Mouse (Mus musculus): Measurements from ENCODE around the gene Bglap2. TPM values are rescaled to one million over a fixed set of nuclear protein-coding genes. Genes with fewer than 3 reads are reported as not detected.
"Not testable (repeated sequence)": the region's sequence is repeated elsewhere in the genome, so short reads cannot be mapped to it uniquely, and the experiment has no call there.

The Bglap2 gene
- polyA plus RNA-seq, 1 experiment from 2014 or later = not detected

DNA sequence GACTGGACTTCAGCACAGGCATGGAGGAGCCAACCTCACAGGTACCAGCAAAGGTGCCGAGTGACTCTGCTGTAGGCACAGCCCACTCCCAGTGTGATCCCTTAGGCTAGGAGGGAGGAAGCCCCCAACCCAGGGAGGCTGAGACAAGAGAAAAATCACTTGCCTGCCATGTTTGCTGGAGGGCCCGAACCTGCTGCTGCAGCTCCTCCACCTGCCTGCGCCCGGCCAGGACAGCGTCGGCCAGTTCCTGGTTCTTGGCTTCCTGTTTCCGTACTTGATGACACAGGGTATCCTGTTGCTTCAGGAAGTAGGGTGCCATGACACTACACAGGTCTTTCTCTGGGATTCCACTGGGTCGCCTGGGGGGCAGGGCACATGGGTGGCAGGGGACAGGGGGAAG lies 17.2 kb upstream of the Bglap2 start:
- Histone ChIP-seq H3K4me3 (replicated peaks; ENCODE audit: low read length) (no peak overlapping the region), H3K36me3 (ENCODE audit: control insufficient read depth, insufficient read depth) (no peaks in the 10 kb centered on the region), H3K9me3 (ENCODE audit: control insufficient read depth, low read length) (no peaks in the 10 kb centered on the region), H3K27ac (ENCODE audit: low read length) (no peak overlapping the region), H3K27me3 (replicated peaks; ENCODE audit: control insufficient read depth, insufficient read depth, low read length) (no peaks in the 10 kb centered on the region), H3K4me1 (replicated peaks; ENCODE audit: control insufficient read depth, insufficient read depth, low read length) (no peaks in the 10 kb centered on the region), H3K4me2 (ENCODE audit: low read length) (no peak overlapping the region), H3K9ac (replicated peaks; ENCODE audit: low read depth, low read length) (no peak overlapping the region)
- ATAC-seq = no peak
- WGBS = 95% methylated on average over 8 of the region's 8 CpGs

DNA sequence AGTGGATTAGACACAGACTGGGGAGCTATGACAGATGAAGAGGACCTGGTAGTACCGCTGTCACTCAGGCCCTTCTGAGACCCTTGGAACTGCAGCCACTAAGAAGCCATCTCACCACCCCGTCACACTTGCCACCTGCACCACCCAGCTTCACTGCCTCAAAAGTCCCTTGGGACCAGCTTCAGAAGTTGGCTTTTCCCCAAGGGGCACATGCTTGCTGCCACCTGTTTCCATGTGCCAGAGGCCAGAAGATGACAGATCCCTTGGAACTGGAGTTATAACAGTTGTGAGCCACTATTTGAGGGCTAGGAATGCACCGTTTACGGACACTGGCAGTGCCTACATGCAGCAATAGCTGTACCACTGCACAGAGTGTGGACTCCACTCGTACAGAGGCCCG lies 16.8 kb upstream of the Bglap2 start:
- no peak overlapping the region for H3K9ac ChIP-seq (replicated peaks; ENCODE audit: low read depth, low read length)
- H3K4me1 ChIP-seq (replicated peaks; ENCODE audit: control insufficient read depth, insufficient read depth, low read length) = no peaks in the 10 kb centered on the region
- no peaks in the 10 kb centered on the region for H3K27me3 ChIP-seq (replicated peaks; ENCODE audit: control insufficient read depth, insufficient read depth, low read length)
- 95% methylated on average over 6 of the region's 6 CpGs for WGBS
- H3K36me3 ChIP-seq (ENCODE audit: control insufficient read depth, insufficient read depth) = no peaks in the 10 kb centered on the region
- no peak overlapping the region for H3K27ac ChIP-seq (ENCODE audit: low read length)
- no peak overlapping the region for H3K4me2 ChIP-seq (ENCODE audit: low read length)
- no peaks in the 10 kb centered on the region for H3K9me3 ChIP-seq (ENCODE audit: control insufficient read depth, low read length)
- ATAC-seq = no peak
- H3K4me3 ChIP-seq (replicated peaks; ENCODE audit: low read length) = no peak overlapping the region

DNA sequence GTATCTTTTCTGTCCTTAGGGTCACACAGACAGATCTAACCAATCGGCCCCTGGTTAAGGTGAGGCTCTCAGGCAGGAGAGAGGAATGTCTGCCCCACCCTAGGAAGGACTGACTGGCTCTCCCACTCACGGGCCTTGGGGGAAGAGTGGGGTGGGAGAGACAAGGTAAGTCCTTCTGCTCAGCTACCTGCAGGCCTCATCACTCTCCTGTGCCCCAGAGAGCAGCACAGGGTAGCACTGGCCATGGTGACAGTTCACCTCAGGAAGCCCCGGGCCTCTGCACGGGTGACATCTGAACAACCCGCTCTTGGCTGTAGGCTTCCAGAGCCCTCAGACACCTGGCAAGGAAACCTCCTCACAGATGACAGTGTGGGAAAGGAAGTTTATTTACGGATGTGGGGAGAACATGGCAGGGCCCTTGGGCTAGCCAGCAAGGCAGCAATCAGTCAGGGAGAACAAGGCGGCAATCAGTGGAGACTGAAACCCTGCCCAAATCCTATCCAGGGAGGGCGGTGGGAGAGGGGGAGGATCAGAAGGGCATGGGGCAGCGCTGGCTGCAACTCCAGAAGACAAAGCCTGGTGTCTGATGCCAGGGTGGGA lies 15.4 kb upstream of the Bglap2 start:
- no peaks in the 10 kb centered on the region for H3K4me1 ChIP-seq (replicated peaks; ENCODE audit: control insufficient read depth, insufficient read depth, low read length)
- no peaks in the 10 kb centered on the region for H3K36me3 ChIP-seq (ENCODE audit: control insufficient read depth, insufficient read depth)
- H3K9ac ChIP-seq (replicated peaks; ENCODE audit: low read depth, low read length) = no peak overlapping the region
- no peaks in the 10 kb centered on the region for H3K9me3 ChIP-seq (ENCODE audit: control insufficient read depth, low read length)
- WGBS = 86% methylated on average over 9 of the region's 9 CpGs
- no peak overlapping the region for H3K4me2 ChIP-seq (ENCODE audit: low read length)
- no peak overlapping the region for H3K27ac ChIP-seq (ENCODE audit: low read length)
- H3K4me3 ChIP-seq (replicated peaks; ENCODE audit: low read length) = no peak overlapping the region
- no peaks in the 10 kb centered on the region for H3K27me3 ChIP-seq (replicated peaks; ENCODE audit: control insufficient read depth, insufficient read depth, low read length)
- no peak for ATAC-seq

DNA sequence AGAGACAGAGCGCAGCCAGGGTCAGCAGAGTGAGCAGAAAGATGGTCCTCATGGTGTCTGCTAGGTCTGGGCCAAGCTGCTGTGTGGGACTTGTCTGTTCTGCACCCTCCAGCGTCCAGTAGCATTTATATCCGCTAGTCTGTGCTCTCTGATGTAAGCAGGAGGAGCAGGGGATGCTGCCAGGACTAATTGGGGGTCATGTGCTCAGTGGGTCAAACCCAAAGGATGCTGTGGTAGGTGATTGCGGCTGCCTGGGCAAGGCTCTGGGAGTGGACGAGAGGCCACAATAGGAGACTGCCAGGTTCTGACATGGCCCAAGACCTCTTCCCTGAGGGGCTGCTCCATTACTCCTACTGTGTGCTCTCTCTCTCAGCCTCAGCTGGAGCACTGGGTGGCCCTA lies 5.9 kb upstream of the Bglap2 start, which contains the start of gene Bglap:
Gene Bglap (minus strand): TSS at position 101 of the 400 bp plus-strand sequence.
- no peak within 1 kb of the TSS for H3K27ac ChIP-seq (ENCODE audit: low read length)
- H3K9ac ChIP-seq (replicated peaks; ENCODE audit: low read depth, low read length) = no peak within 1 kb of the TSS
- no peaks in the 10 kb centered on the region for H3K9me3 ChIP-seq (ENCODE audit: control insufficient read depth, low read length)
- no peak for ATAC-seq
- 79% methylated on average over 5 of the region's 5 CpGs for WGBS
- no peak within 1 kb of the TSS for H3K4me2 ChIP-seq (ENCODE audit: low read length)
- H3K4me3 ChIP-seq (replicated peaks; ENCODE audit: low read length) = no peak within 1 kb of the TSS
- H3K4me1 ChIP-seq (replicated peaks; ENCODE audit: control insufficient read depth, insufficient read depth, low read length) = no peaks in the 10 kb centered on the region; the same call in 1 of the 2 replicates
- no peaks in the 10 kb centered on the region for H3K27me3 ChIP-seq (replicated peaks; ENCODE audit: control insufficient read depth, insufficient read depth, low read length)
- H3K36me3 ChIP-seq (ENCODE audit: control insufficient read depth, insufficient read depth) = no peaks in the 10 kb centered on the region

DNA sequence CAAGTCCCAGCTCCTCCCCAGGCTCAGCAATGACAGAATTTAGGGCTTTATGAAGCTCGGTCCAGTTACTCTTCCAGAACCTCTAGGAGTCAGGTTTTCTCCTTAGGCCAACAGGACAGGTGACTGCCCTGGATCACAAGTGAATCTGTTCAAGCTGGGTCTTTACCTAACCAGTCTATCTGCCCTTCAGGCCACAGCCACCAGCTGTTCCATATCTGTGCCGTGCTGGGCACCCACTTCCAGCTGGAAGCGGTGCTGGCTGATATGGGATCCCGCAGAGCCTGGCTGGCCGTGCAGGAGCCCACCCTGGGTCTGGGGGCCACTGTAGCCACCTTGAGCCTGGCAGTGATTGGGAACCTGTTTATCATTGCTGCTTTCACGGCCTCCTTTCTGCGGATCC lies 3.9 kb upstream of the Bglap2 start:
- not testable (repeated sequence) for H3K4me3 ChIP-seq (replicated peaks; ENCODE audit: low read length); H3K27me3 ChIP-seq (replicated peaks; ENCODE audit: control insufficient read depth, insufficient read depth, low read length); H3K9ac ChIP-seq (replicated peaks; ENCODE audit: low read depth, low read length); H3K27ac ChIP-seq (ENCODE audit: low read length); H3K4me2 ChIP-seq (ENCODE audit: low read length); H3K4me1 ChIP-seq (replicated peaks; ENCODE audit: control insufficient read depth, insufficient read depth, low read length); H3K9me3 ChIP-seq (ENCODE audit: control insufficient read depth, low read length); H3K36me3 ChIP-seq (ENCODE audit: control insufficient read depth, insufficient read depth)
- WGBS = 12% methylated on average over 1 of the region's 7 CpGs
- ATAC-seq = 0 out of 2 replicates have a peak, but pooled peaks have one; percentile 19

DNA sequence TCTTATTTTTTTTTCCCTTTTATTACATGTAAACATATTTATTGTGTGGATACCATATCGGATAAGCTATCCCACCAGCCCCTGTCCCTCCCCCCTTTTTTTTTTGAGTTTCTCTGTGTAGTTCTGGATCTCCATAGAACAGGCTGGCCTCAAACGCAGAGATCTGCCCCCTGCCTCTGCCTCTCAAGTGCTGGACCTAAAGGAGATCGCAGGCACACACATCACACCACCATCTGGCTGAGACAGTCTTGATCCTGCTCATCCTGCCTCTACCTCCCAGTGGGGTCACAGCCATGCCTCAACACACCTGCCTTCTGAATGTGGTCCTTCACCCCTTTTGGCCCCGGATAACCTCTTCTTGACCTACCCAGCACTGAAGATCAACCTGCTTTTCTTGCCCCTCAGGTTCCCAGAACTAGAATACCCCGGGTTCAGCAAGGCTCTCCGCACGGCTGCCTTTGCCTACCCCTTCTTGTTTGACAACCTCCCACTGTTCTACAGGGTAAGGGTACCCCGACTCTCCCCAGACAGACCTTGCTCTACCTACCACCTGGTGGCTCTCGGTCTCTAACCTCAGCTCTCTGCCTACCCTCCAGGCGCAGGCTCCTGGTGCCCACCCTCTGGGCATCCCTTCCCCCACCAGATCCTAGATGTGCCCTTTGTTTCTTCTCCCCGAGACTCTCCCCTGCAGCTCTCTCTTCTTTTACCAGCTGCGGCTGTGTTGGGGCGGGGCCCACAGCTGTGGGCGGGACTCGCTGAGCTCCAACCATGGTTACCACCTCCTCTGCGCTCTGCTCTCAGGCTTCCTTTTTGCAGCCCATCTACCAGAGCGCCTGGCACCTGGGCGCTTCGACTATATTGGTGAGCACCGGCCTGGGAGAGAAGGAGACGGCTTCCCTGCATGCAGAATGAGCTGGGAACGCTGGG lies 3.2 kb upstream of the Bglap2 start:
- H3K4me3 ChIP-seq (replicated peaks; ENCODE audit: low read length) = peak overlapping the region; percentile 30
- H3K4me2 ChIP-seq (ENCODE audit: low read length) = peak overlapping the region; percentile 38
- ATAC-seq = peak; percentile 96
- not testable (repeated sequence) for H3K9me3 ChIP-seq (ENCODE audit: control insufficient read depth, low read length); H3K4me1 ChIP-seq (replicated peaks; ENCODE audit: control insufficient read depth, insufficient read depth, low read length); H3K27me3 ChIP-seq (replicated peaks; ENCODE audit: control insufficient read depth, insufficient read depth, low read length); H3K36me3 ChIP-seq (ENCODE audit: control insufficient read depth, insufficient read depth)
- WGBS = 9% methylated on average over 17 of the region's 22 CpGs
- H3K9ac ChIP-seq (replicated peaks; ENCODE audit: low read depth, low read length) = peak overlapping the region; percentile 46
- H3K27ac ChIP-seq (ENCODE audit: low read length) = peak overlapping the region; percentile 58

DNA sequence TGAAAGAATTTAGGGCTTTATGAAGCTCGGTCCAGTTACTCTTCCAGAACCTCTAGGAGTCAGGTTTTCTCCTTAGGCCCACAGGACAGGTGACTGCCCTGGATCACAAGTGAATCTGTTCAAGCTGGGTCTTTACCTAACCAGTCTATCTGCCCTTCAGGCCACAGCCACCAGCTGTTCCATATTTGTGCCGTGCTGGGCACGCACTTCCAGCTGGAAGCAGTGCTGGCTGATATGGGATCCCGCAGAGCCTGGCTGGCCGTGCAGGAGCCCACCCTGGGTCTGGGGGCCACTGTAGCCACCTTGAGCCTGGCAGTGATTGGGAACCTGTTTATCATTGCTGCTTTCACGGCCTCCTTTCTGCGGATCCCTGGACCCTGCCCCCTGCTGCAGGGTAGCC lies 1.9 kb downstream of the Bglap2 start:
- not testable (repeated sequence) for H3K36me3 ChIP-seq (ENCODE audit: control insufficient read depth, insufficient read depth); H3K27me3 ChIP-seq (replicated peaks; ENCODE audit: control insufficient read depth, insufficient read depth, low read length); H3K9me3 ChIP-seq (ENCODE audit: control insufficient read depth, low read length); H3K4me1 ChIP-seq (replicated peaks; ENCODE audit: control insufficient read depth, insufficient read depth, low read length); H3K4me2 ChIP-seq (ENCODE audit: low read length); H3K4me3 ChIP-seq (replicated peaks; ENCODE audit: low read length); H3K9ac ChIP-seq (replicated peaks; ENCODE audit: low read depth, low read length)
- WGBS = 24% methylated on average over 5 of the region's 7 CpGs
- H3K27ac ChIP-seq (ENCODE audit: low read length) = peak overlapping the region; percentile 76
- ATAC-seq = peak; percentile 19

DNA sequence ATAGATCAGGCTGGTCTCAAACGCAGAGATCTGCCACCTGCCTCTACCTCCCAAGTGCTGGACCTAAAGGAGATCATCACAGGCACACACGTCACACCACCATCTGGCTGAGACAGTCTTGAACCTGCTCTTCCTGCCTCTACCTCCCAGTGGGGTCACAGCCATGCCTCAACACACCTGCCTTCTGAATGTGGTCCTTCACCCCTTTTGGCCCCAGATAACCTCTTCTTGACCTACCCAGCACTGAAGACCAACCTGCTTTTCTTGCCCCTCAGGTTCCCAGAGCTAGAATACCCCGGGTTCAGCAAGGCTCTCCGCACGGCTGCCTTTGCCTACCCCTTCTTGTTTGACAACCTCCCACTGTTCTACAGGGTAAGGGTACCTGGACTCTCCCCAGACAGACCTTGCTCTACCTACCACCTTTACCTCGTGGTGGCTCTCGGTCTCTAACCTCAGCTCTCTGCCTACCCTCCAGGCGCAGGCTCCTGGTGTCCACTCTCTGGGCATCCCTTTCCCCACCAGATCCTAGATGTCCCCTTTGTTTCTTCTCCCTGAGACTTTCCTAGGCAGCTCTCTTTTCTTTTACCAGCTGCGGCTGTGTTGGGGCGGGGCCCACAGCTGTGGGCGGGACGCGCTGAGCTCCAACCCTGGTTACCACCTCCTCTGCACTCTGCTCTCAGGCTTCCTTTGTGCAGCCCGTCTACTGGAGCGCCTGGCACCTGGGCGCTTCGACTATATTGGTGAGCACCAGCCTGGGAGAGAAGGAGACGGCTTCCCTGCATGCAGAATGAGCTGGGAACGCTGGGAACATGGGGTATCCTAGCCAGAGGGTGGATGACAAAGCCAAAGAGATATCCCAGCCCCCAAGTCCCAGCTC lies 2.5 kb downstream of the Bglap2 start:
- ATAC-seq = peak; percentile 95
- H3K36me3 ChIP-seq (ENCODE audit: control insufficient read depth, insufficient read depth); H3K27me3 ChIP-seq (replicated peaks; ENCODE audit: control insufficient read depth, insufficient read depth, low read length); H3K9me3 ChIP-seq (ENCODE audit: control insufficient read depth, low read length); H3K4me1 ChIP-seq (replicated peaks; ENCODE audit: control insufficient read depth, insufficient read depth, low read length); H3K4me3 ChIP-seq (replicated peaks; ENCODE audit: low read length): not testable (repeated sequence)
- peak overlapping the region; percentile 76 for H3K27ac ChIP-seq (ENCODE audit: low read length)
- 12% methylated on average over 16 of the region's 19 CpGs for WGBS
- peak overlapping the region; percentile 34 for H3K4me2 ChIP-seq (ENCODE audit: low read length)
- peak overlapping the region; percentile 25; the same call in 1 of the 2 replicates for H3K9ac ChIP-seq (replicated peaks; ENCODE audit: low read depth, low read length)

DNA sequence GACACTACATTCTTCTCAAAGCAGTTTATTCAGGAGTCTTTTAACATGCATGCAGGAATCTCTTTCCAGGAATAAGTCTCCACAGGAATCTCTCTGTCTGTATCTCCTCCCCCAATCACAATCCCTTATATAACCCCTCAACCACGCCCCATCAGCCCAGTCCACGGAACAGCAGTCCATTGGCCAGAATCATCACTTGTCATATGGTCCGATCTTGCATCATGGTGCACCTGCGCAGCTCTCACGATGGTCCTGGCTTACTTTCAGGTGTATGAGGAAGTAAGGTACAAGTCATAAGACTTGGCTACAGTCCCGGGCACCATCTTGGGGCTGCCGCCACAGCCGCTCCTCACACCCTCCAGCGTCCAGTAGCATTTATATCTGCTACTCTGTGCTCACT lies 5.9 kb downstream of the Bglap2 start, which contains the start of gene Bglap3:
Gene Bglap3 (minus strand): TSS at position 101 of the 400 bp plus-strand sequence.
- not testable (repeated sequence) for H3K27ac ChIP-seq (ENCODE audit: low read length); H3K9me3 ChIP-seq (ENCODE audit: control insufficient read depth, low read length); H3K36me3 ChIP-seq (ENCODE audit: control insufficient read depth, insufficient read depth); H3K27me3 ChIP-seq (replicated peaks; ENCODE audit: control insufficient read depth, insufficient read depth, low read length); ATAC-seq; H3K9ac ChIP-seq (replicated peaks; ENCODE audit: low read depth, low read length); H3K4me1 ChIP-seq (replicated peaks; ENCODE audit: control insufficient read depth, insufficient read depth, low read length); H3K4me2 ChIP-seq (ENCODE audit: low read length); H3K4me3 ChIP-seq (replicated peaks; ENCODE audit: low read length)
- 96% methylated on average over 9 of the region's 9 CpGs for WGBS

All from forebrain, embryonic 16.5 days (tissue).